Mouse (Mus musculus) ES-E14 (cell line): Measurements from ENCODE around the gene Rab26.

Experiments
- CHD2 ChIP-seq: IDR thresholded peaks from 2 replicates; pipeline ENCODE4 v1.6.1; 2014; ENCODE audit warnings: mild to moderate bottlenecking, low read depth, low read length, inconsistent platforms
- ZC3H11A ChIP-seq: IDR thresholded peaks from 2 replicates; pipeline ENCODE4 v1.6.1; 2012; ENCODE audit warnings: low read depth, mild to moderate bottlenecking, inconsistent platforms, low read length, borderline replicate concordance

DNA sequence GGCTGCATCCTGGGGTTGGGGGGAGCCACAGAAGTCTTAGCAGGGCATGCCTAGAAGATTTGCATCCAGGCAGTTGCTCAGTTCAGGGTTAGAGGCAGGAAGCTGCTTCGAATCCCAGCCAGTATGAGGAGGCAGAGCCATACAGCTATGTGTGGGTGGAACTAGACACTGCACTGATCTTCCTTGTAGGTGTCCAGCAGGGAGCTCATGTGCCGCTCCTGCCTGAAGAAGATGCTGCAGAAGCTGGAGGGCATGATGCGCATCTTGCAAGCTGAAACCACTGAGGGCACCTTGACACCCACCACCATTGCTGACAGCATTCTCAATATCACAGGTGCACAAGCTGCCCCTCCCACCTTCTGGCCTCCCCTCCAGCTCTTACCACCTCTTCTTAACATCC, 45.5 kb upstream of the Rab26 start:
- no peak for TF ChIP-seq ZC3H11A
- no peak for TF ChIP-seq CHD2
